Mouse (Mus musculus): ENCODE measurements around the gene Pofut1.
A peak's percentile ranks its signal among the peaks of the same experiment; 100 is the strongest.

Gene Pofut1

DNA sequence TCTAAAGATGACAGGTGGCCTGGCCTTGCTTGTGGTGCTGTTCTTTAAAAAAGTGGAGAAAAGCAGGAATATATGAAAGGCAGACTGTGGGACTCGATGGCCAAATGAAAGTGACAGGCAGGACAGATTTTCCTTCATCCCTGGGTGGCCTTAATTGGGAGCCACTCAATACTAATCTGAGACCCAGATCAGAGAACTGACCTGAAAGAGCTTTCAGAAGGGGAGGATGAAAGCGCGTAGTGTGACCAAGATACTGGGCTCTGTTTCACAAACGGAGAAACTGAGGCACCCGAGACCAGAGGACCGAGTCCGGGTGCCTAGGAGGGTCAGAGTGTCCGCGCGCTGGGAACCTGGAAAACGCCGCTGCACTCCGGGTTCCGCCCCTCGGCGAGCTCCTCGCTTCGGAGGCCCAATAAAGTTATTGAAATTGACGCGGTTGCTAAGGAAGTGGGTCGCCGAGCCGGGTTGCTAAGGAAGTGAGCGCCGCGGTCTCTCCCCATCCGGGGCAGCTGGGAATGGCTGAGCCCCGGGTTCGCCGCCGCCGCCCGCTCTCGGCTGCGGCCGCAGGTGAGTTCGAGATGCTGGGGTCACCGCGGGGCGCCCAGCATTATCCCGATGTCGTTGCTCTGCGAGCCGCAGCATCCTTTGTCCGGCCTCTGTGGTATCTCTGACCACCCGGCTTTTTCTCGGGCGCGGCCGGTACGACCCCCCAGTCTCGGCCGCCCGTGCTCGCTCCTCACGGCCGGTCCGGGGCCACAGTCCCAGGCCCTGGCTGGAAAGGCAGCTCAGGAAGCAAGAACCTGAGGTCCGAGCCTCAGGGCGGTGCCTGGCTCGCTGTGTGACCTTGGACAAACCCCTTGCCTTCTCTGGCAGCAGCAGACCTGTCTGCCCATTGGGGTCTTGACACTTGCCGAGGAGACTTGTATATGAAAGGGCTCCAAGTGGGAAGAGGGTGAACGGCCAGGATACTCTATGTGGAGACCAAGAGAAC is 49.9 kb downstream of the Pofut1 start, which contains the start of gene Kif3b:
Kif3b (plus strand) TSS at position 476 of the 991 bp plus-strand sequence.
- H3K27me3 ChIP-seq (ENCODE audit: control insufficient read depth, insufficient read depth, low read length, poor library complexity, severe bottlenecking): no peaks in the 10 kb centered on the region
- DNase-seq (ENCODE audit: low read depth, low spot score): peak; percentile 91
- H3K36me3 ChIP-seq (ENCODE audit: control insufficient read depth, insufficient read depth, low read length, poor library complexity, severe bottlenecking): no peaks in the 10 kb centered on the region; the same call in 1 of the 2 replicates

DNA sequence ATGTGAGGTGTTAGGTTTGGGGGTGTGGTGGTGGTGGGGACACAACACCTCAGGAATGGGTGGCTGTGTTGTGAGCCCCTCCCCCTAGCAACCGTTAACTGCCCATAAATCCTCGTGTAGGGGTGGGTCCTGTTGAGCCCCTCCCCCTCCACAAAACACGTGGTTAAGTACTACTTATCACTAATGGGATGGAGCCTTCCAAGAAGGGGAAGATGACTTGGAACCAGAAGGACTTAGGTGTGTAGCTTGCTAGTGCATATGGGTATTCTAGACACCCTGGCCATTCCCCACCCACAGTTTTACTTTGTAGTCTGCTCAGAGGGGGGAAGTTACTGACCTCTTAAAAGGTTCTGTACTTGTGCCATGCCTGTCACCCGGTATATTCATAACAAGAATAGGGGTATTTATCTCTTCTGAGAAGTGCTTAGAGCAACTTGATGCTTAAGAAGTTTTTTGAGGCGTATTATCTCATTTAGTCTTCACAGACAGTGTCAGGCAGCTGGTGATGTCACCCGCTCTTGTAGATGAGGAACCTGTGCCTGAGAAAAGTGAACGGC is 51.0 kb downstream of the Pofut1 start:
- Histone ChIP-seq H3K27me3 (ENCODE audit: control insufficient read depth, insufficient read depth, low read length, poor library complexity, severe bottlenecking) (no peaks in the 10 kb centered on the region), H3K36me3 (ENCODE audit: control insufficient read depth, insufficient read depth, low read length, poor library complexity, severe bottlenecking) (no peaks in the 10 kb centered on the region; the same call in 1 of the 2 replicates)
- DNase-seq (ENCODE audit: low read depth, low spot score): peak; percentile 36

GRCm38 (mm10) chr2:153295196-153295595 is 53.9 kb downstream of the Pofut1 start:
- Histone ChIP-seq H3K36me3 (ENCODE audit: control insufficient read depth, insufficient read depth, low read length, poor library complexity, severe bottlenecking) (no peaks in the 10 kb centered on the region; the same call in 1 of the 2 replicates), H3K27me3 (ENCODE audit: control insufficient read depth, insufficient read depth, low read length, poor library complexity, severe bottlenecking) (no peaks in the 10 kb centered on the region)
- no peak for DNase-seq (ENCODE audit: low read depth, low spot score)

- no peaks in the 10 kb centered on the region for H3K27me3 ChIP-seq (ENCODE audit: control insufficient read depth, insufficient read depth, low read length, poor library complexity, severe bottlenecking)
- DNase-seq (ENCODE audit: low read depth, low spot score): no peak
- H3K36me3 ChIP-seq (ENCODE audit: control insufficient read depth, insufficient read depth, low read length, poor library complexity, severe bottlenecking): no peaks in the 10 kb centered on the region; the same call in 1 of the 2 replicates
Measured at GRCm38 (mm10) chr2:153297771-153298170, 56.4 kb downstream of the Pofut1 start.

- Histone ChIP-seq H3K36me3 (ENCODE audit: control insufficient read depth, insufficient read depth, low read length, poor library complexity, severe bottlenecking) (no peaks in the 10 kb centered on the region; the same call in 1 of the 2 replicates), H3K27me3 (ENCODE audit: control insufficient read depth, insufficient read depth, low read length, poor library complexity, severe bottlenecking) (no peaks in the 10 kb centered on the region)
- no peak for DNase-seq (ENCODE audit: low read depth, low spot score)
Measured at GRCm38 (mm10) chr2:153298460-153298859, 57.1 kb downstream of the Pofut1 start.

DNA sequence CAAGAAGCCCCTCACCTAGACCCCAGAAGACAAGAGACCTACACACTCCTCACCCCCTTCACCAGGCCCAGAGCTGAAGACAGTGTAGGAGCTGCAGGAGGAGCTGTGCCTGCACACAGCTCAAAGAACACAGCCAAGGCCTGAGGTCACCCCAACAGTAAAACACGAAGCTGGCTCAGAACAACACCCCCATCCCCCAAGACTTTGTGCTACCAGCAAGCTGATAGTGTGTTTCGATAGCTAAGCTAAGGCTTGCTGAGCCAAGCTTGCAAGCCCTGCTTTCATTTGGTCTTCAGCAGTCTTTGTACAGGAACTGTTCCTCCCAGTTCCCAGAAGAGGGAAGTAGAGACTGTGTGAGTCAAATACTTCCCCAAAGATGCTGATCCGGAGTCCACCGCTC is 57.5 kb downstream of the Pofut1 start:
- Histone ChIP-seq H3K27me3 (ENCODE audit: control insufficient read depth, insufficient read depth, low read length, poor library complexity, severe bottlenecking) (no peaks in the 10 kb centered on the region), H3K36me3 (ENCODE audit: control insufficient read depth, insufficient read depth, low read length, poor library complexity, severe bottlenecking) (no peaks in the 10 kb centered on the region; the same call in 1 of the 2 replicates)
- DNase-seq (ENCODE audit: low read depth, low spot score): peak; percentile 53

- DNase-seq (ENCODE audit: low read depth, low spot score): no peak
- Histone ChIP-seq H3K36me3 (ENCODE audit: control insufficient read depth, insufficient read depth, low read length, poor library complexity, severe bottlenecking) (0 out of 2 replicates have a peak, but pooled peaks cover 2% of the 10 kb centered on the region), H3K27me3 (ENCODE audit: control insufficient read depth, insufficient read depth, low read length, poor library complexity, severe bottlenecking) (no peaks in the 10 kb centered on the region)
Measured at GRCm38 (mm10) chr2:153301123-153301522, 59.8 kb downstream of the Pofut1 start.

DNA sequence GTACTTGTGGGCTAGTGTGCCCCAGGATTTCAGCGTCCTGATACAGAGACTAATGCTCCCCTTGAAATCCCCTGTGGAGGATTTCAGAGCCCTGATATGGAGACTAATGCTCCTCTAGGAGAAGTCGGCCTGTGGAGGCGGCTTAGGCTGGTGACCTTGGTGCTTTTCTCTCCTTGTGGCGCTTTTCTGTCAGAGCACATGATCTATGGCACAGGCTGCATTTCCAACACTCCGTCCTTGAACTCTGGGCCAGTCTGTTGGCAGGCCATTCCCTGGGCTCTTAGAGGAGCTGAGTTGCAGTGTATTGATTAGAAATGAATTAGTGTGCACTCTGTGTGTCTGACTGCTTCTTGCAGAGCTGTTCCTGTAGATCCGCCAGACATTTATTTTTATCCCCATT is 63.9 kb downstream of the Pofut1 start:
- 0 out of 2 replicates have a peak, but pooled peaks cover 2% of the 10 kb centered on the region for H3K36me3 ChIP-seq (ENCODE audit: control insufficient read depth, insufficient read depth, low read length, poor library complexity, severe bottlenecking)
- DNase-seq (ENCODE audit: low read depth, low spot score): no peak
- no peaks in the 10 kb centered on the region for H3K27me3 ChIP-seq (ENCODE audit: control insufficient read depth, insufficient read depth, low read length, poor library complexity, severe bottlenecking)

GRCm38 (mm10) chr2:153308586-153308985 is 67.3 kb downstream of the Pofut1 start:
- DNase-seq (ENCODE audit: low read depth, low spot score): no peak
- H3K36me3 ChIP-seq (ENCODE audit: control insufficient read depth, insufficient read depth, low read length, poor library complexity, severe bottlenecking): 0 out of 2 replicates have a peak, but pooled peaks cover 2% of the 10 kb centered on the region
- no peaks in the 10 kb centered on the region for H3K27me3 ChIP-seq (ENCODE audit: control insufficient read depth, insufficient read depth, low read length, poor library complexity, severe bottlenecking)

GRCm38 (mm10) chr2:153309106-153309505 is 67.8 kb downstream of the Pofut1 start:
- H3K36me3 ChIP-seq (ENCODE audit: control insufficient read depth, insufficient read depth, low read length, poor library complexity, severe bottlenecking): 0 out of 2 replicates have a peak, but pooled peaks cover 2% of the 10 kb centered on the region
- no peak for DNase-seq (ENCODE audit: low read depth, low spot score)
- no peaks in the 10 kb centered on the region for H3K27me3 ChIP-seq (ENCODE audit: control insufficient read depth, insufficient read depth, low read length, poor library complexity, severe bottlenecking)

DNA sequence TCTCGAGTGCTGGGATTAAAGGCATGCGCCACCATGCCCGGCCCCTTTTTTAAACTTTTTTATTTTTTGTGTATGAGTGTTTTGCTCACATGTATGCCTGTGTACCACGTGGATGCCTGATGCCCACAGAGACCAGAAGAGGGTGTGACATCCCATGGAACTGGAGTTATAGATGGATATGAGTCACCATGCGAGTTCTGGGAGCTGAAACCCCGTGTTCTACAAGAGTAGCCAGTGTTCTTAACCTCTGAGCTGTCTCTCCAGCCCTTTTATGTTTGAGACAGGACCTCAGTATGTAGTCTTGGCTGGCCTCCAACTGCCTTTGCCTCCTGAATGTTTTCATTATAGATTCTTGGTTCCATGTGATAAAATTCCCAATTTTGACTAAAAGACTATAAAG is 68.9 kb downstream of the Pofut1 start:
- Histone ChIP-seq H3K27me3 (ENCODE audit: control insufficient read depth, insufficient read depth, low read length, poor library complexity, severe bottlenecking) (no peaks in the 10 kb centered on the region), H3K36me3 (ENCODE audit: control insufficient read depth, insufficient read depth, low read length, poor library complexity, severe bottlenecking) (no peaks in the 10 kb centered on the region)
- DNase-seq (ENCODE audit: low read depth, low spot score): no peak

- Histone ChIP-seq H3K36me3 (ENCODE audit: control insufficient read depth, insufficient read depth, low read length, poor library complexity, severe bottlenecking) (no peaks in the 10 kb centered on the region; the same call in 1 of the 2 replicates), H3K27me3 (ENCODE audit: control insufficient read depth, insufficient read depth, low read length, poor library complexity, severe bottlenecking) (no peaks in the 10 kb centered on the region)
- no peak for DNase-seq (ENCODE audit: low read depth, low spot score)
Measured at GRCm38 (mm10) chr2:153312884-153313283, 71.6 kb downstream of the Pofut1 start.

- DNase-seq (ENCODE audit: low read depth, low spot score): no peak
- Histone ChIP-seq H3K27me3 (ENCODE audit: control insufficient read depth, insufficient read depth, low read length, poor library complexity, severe bottlenecking) (no peaks in the 10 kb centered on the region), H3K36me3 (ENCODE audit: control insufficient read depth, insufficient read depth, low read length, poor library complexity, severe bottlenecking) (no peaks in the 10 kb centered on the region; the same call in 1 of the 2 replicates)
Measured at GRCm38 (mm10) chr2:153318408-153318807, 77.1 kb downstream of the Pofut1 start.

- no peak for DNase-seq (ENCODE audit: low read depth, low spot score)
Measured at GRCm38 (mm10) chr2:153319036-153319643, 77.8 kb downstream of the Pofut1 start.

More at GRCm38 (mm10) chr2:153319036-153319643, 77.8 kb downstream of the Pofut1 start:
- H3K27me3 ChIP-seq (ENCODE audit: control insufficient read depth, insufficient read depth, low read length, poor library complexity, severe bottlenecking): no peaks in the 10 kb centered on the region
- H3K36me3 ChIP-seq (ENCODE audit: control insufficient read depth, insufficient read depth, low read length, poor library complexity, severe bottlenecking): no peaks in the 10 kb centered on the region; the same call in 1 of the 2 replicates
